Mouse (Mus musculus): ENCODE measurements around the gene Nfib. TPM values are rescaled to one million over a fixed set of nuclear protein-coding genes. Genes with fewer than 3 reads are reported as not detected.

The Nfib gene
- polyA plus RNA-seq, 1 experiment from 2014 or later: 86.0 TPM

- DNase-seq (ENCODE audit: low spot score) (no peak), ATAC-seq (ENCODE audit: low read depth) (no peak)
- no peaks in the 10 kb centered on the region; the same call in 1 of the 2 replicates for H3K4me1 ChIP-seq (ENCODE audit: control insufficient read depth, insufficient read depth, low read length)
- H3K9me3 ChIP-seq (ENCODE audit: control insufficient read depth, low read length): no peaks in the 10 kb centered on the region
- H3K27me3 ChIP-seq (replicated peaks; ENCODE audit: control insufficient read depth, insufficient read depth, low read length): no peaks in the 10 kb centered on the region
- peaks cover 9% of the 10 kb centered on the region; the same call in 1 of the 2 replicates for H3K36me3 ChIP-seq (ENCODE audit: control insufficient read depth, insufficient read depth, low read length)
- H3K27ac ChIP-seq (replicated peaks; ENCODE audit: low read depth, low read length): 0 out of 2 replicates have a peak overlapping the region, but pooled peaks have one; percentile 4
- no peak overlapping the region for H3K4me3 ChIP-seq (ENCODE audit: low read depth, low read length)
- no peak overlapping the region for H3K4me2 ChIP-seq (ENCODE audit: low read depth, low read length)
- H3K9ac ChIP-seq (ENCODE audit: low read depth, low read length): no peak overlapping the region
- 56% methylated on average over 5 of the region's 5 CpGs for WGBS
These were observed 331.0 kb downstream of the Nfib start for GRCm38 (mm10) chr4:82374560-82374959.

DNA sequence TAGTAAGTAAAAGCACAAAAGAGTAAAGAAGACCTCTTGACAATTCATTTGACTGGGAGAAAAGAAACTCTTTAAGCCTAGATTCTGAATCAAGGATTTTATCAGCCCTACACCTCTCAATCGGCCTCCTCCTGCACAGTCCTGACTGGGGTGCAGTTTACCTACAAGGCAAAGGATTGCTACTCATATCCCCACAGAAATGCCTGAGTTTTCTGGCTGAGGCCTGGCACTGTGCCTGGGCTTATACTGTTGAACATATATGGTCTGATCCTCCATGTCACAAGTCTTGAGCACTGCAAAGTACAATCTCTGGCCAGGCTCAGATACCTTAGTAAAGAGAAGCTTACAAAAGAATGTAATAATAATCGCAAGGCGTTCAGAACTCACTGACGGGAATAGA is 333.3 kb downstream of the Nfib start:
- peaks cover 9% of the 10 kb centered on the region; the same call in 1 of the 2 replicates for H3K36me3 ChIP-seq (ENCODE audit: control insufficient read depth, insufficient read depth, low read length)
- H3K27me3 ChIP-seq (replicated peaks; ENCODE audit: control insufficient read depth, insufficient read depth, low read length): no peaks in the 10 kb centered on the region
- no peak for DNase-seq (ENCODE audit: low spot score)
- H3K4me3 ChIP-seq (ENCODE audit: low read depth, low read length): no peak overlapping the region
- no peak for ATAC-seq (ENCODE audit: low read depth)
- 87% methylated on average over 4 of the region's 4 CpGs for WGBS
- no peak overlapping the region for H3K9ac ChIP-seq (ENCODE audit: low read depth, low read length)
- no peak overlapping the region for H3K27ac ChIP-seq (replicated peaks; ENCODE audit: low read depth, low read length)
- peaks cover 5% of the 10 kb centered on the region for H3K4me1 ChIP-seq (ENCODE audit: control insufficient read depth, insufficient read depth, low read length)
- no peaks in the 10 kb centered on the region for H3K9me3 ChIP-seq (ENCODE audit: control insufficient read depth, low read length)
- no peak overlapping the region for H3K4me2 ChIP-seq (ENCODE audit: low read depth, low read length)

DNA sequence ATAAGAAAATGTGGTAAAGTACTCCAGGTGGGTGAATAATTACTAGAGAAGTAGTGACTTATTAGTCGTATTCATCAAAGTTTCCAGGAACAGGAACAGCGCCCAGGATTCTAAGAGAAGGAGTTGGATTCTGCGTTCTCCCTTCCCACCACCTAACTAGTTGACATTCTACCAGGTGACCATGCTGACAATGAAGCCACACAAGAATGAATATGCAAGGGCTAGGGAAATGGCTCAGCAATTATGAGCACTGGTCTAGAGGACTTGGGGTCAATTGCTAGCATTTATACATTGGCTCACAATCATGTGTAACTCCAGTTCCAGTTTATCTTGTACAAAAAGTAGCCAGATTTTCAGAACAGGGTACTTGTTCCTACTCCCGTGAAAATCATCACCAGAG is 334.1 kb downstream of the Nfib start:
- Histone ChIP-seq H3K27ac (replicated peaks; ENCODE audit: low read depth, low read length) (no peak overlapping the region), H3K9ac (ENCODE audit: low read depth, low read length) (no peak overlapping the region), H3K9me3 (ENCODE audit: control insufficient read depth, low read length) (no peaks in the 10 kb centered on the region), H3K4me3 (ENCODE audit: low read depth, low read length) (no peak overlapping the region), H3K36me3 (ENCODE audit: control insufficient read depth, insufficient read depth, low read length) (peaks cover 9% of the 10 kb centered on the region; the same call in 1 of the 2 replicates), H3K4me1 (ENCODE audit: control insufficient read depth, insufficient read depth, low read length) (peaks cover 5% of the 10 kb centered on the region), H3K27me3 (replicated peaks; ENCODE audit: control insufficient read depth, insufficient read depth, low read length) (no peaks in the 10 kb centered on the region), H3K4me2 (ENCODE audit: low read depth, low read length) (no peak overlapping the region)
- WGBS: 90% methylated on average over 4 of the region's 4 CpGs
- no peak for DNase-seq (ENCODE audit: low spot score)
- no peak for ATAC-seq (ENCODE audit: low read depth)

GRCm38 (mm10) chr4:82369011-82369776 is 336.4 kb downstream of the Nfib start:
- DNase-seq (ENCODE audit: low spot score) (no peak), ATAC-seq (ENCODE audit: low read depth) (no peak)
- peaks cover 9% of the 10 kb centered on the region; the same call in 1 of the 2 replicates for H3K36me3 ChIP-seq (ENCODE audit: control insufficient read depth, insufficient read depth, low read length)
- no peak overlapping the region for H3K27ac ChIP-seq (replicated peaks; ENCODE audit: low read depth, low read length)
- H3K4me2 ChIP-seq (ENCODE audit: low read depth, low read length): no peak overlapping the region
- H3K9ac ChIP-seq (ENCODE audit: low read depth, low read length): no peak overlapping the region
- H3K4me3 ChIP-seq (ENCODE audit: low read depth, low read length): no peak overlapping the region
- WGBS: 75% methylated on average over 6 of the region's 6 CpGs
- no peaks in the 10 kb centered on the region for H3K27me3 ChIP-seq (replicated peaks; ENCODE audit: control insufficient read depth, insufficient read depth, low read length)
- H3K4me1 ChIP-seq (ENCODE audit: control insufficient read depth, insufficient read depth, low read length): peaks cover 11% of the 10 kb centered on the region
- H3K9me3 ChIP-seq (ENCODE audit: control insufficient read depth, low read length): no peaks in the 10 kb centered on the region

GRCm38 (mm10) chr4:82368091-82368775 is 337.3 kb downstream of the Nfib start:
- Histone ChIP-seq H3K9ac (ENCODE audit: low read depth, low read length) (no peak overlapping the region), H3K36me3 (ENCODE audit: control insufficient read depth, insufficient read depth, low read length) (0 out of 2 replicates have a peak, but pooled peaks cover 4% of the 10 kb centered on the region), H3K4me1 (ENCODE audit: control insufficient read depth, insufficient read depth, low read length) (peaks cover 13% of the 10 kb centered on the region), H3K4me2 (ENCODE audit: low read depth, low read length) (no peak overlapping the region), H3K4me3 (ENCODE audit: low read depth, low read length) (no peak overlapping the region), H3K9me3 (ENCODE audit: control insufficient read depth, low read length) (no peaks in the 10 kb centered on the region), H3K27me3 (replicated peaks; ENCODE audit: control insufficient read depth, insufficient read depth, low read length) (no peaks in the 10 kb centered on the region), H3K27ac (replicated peaks; ENCODE audit: low read depth, low read length) (no peak overlapping the region)
- WGBS: 81% methylated on average over 9 of the region's 9 CpGs
- no peak for DNase-seq (ENCODE audit: low spot score)
- no peak for ATAC-seq (ENCODE audit: low read depth)

- Histone ChIP-seq H3K4me3 (ENCODE audit: low read depth, low read length) (no peak overlapping the region), H3K27me3 (replicated peaks; ENCODE audit: control insufficient read depth, insufficient read depth, low read length) (no peaks in the 10 kb centered on the region), H3K9me3 (ENCODE audit: control insufficient read depth, low read length) (no peaks in the 10 kb centered on the region), H3K4me1 (ENCODE audit: control insufficient read depth, insufficient read depth, low read length) (peaks cover 19% of the 10 kb centered on the region), H3K27ac (replicated peaks; ENCODE audit: low read depth, low read length) (peak overlapping the region; percentile 29; the same call in 1 of the 2 replicates), H3K4me2 (ENCODE audit: low read depth, low read length) (no peak overlapping the region), H3K9ac (ENCODE audit: low read depth, low read length) (no peak overlapping the region), H3K36me3 (ENCODE audit: control insufficient read depth, insufficient read depth, low read length) (no peaks in the 10 kb centered on the region)
- DNase-seq (ENCODE audit: low spot score): no peak
- 85% methylated on average over 4 of the region's 4 CpGs for WGBS
- no peak for ATAC-seq (ENCODE audit: low read depth)
These were observed 340.7 kb downstream of the Nfib start for GRCm38 (mm10) chr4:82364696-82365385.

- no peak overlapping the region for H3K9ac ChIP-seq (ENCODE audit: low read depth, low read length)
- ATAC-seq (ENCODE audit: low read depth) (no peak), DNase-seq (ENCODE audit: low spot score) (no peak)
- WGBS: 75% methylated on average over 6 of the region's 6 CpGs
- H3K27ac ChIP-seq (replicated peaks; ENCODE audit: low read depth, low read length): no peak overlapping the region
- peaks cover 18% of the 10 kb centered on the region for H3K4me1 ChIP-seq (ENCODE audit: control insufficient read depth, insufficient read depth, low read length)
- no peaks in the 10 kb centered on the region for H3K9me3 ChIP-seq (ENCODE audit: control insufficient read depth, low read length)
- no peak overlapping the region for H3K4me2 ChIP-seq (ENCODE audit: low read depth, low read length)
- no peak overlapping the region for H3K4me3 ChIP-seq (ENCODE audit: low read depth, low read length)
- H3K27me3 ChIP-seq (replicated peaks; ENCODE audit: control insufficient read depth, insufficient read depth, low read length): no peaks in the 10 kb centered on the region
- H3K36me3 ChIP-seq (ENCODE audit: control insufficient read depth, insufficient read depth, low read length): peaks cover 4% of the 10 kb centered on the region; the same call in 1 of the 2 replicates
These were observed 341.6 kb downstream of the Nfib start for GRCm38 (mm10) chr4:82363951-82364350.

GRCm38 (mm10) chr4:82362294-82362693 is 343.3 kb downstream of the Nfib start:
- no peak overlapping the region; the same call in 1 of the 2 replicates for H3K27ac ChIP-seq (replicated peaks; ENCODE audit: low read depth, low read length)
- H3K36me3 ChIP-seq (ENCODE audit: control insufficient read depth, insufficient read depth, low read length): peaks cover 16% of the 10 kb centered on the region
- H3K4me2 ChIP-seq (ENCODE audit: low read depth, low read length): no peak overlapping the region
- ATAC-seq (ENCODE audit: low read depth) (no peak), DNase-seq (ENCODE audit: low spot score) (no peak)
- H3K9me3 ChIP-seq (ENCODE audit: control insufficient read depth, low read length): no peaks in the 10 kb centered on the region
- WGBS: 84% methylated on average over 3 of the region's 3 CpGs
- no peak overlapping the region for H3K4me3 ChIP-seq (ENCODE audit: low read depth, low read length)
- H3K9ac ChIP-seq (ENCODE audit: low read depth, low read length): no peak overlapping the region
- peaks cover 14% of the 10 kb centered on the region for H3K4me1 ChIP-seq (ENCODE audit: control insufficient read depth, insufficient read depth, low read length)
- H3K27me3 ChIP-seq (replicated peaks; ENCODE audit: control insufficient read depth, insufficient read depth, low read length): no peaks in the 10 kb centered on the region

All from embryonic facial prominence, embryonic 14.5 days (tissue).